22 mouse cellular contexts compared by ENCODE assay signal in genomic region chr15:56498774-56499173, GRCm38 (mm10).
DNase-seq lines count a peak whose midpoint lies in the region; ATAC-seq and TF ChIP-seq lines count a peak whose summit lies in the region.
"Had no signal": no experiment of that assay in that cellular context is flagged by ENCODE, and none has a peak within 500 bp of the region (broad histone marks: within the 10 kb centered on the region; RNA-seq: fewer than 3 reads in every experiment).

No protein-coding gene starts in this region.

- H3K27ac ChIP-seq in embryonic facial prominence, embryonic 14.5 days (replicated peaks; ENCODE audit: low read depth, low read length) = no peak overlapping the region
- no peak overlapping the region for H3K27ac ChIP-seq in embryonic facial prominence, embryonic 10.5 days (replicated peaks)
- H3K27ac ChIP-seq in liver, adult 2 months (replicated peaks; ENCODE audit: insufficient read depth, low read depth, low read length) = no peak overlapping the region
- H3K27ac ChIP-seq in liver, embryonic 11.5 days (ENCODE audit: low read depth, low read length) = no peak overlapping the region
- H3K27ac ChIP-seq: heart, adult 2 months; heart, embryonic 15.5 days; hindbrain, embryonic 13.5 days had no signal

- H3K9me3 ChIP-seq in embryonic facial prominence, embryonic 14.5 days (ENCODE audit: control insufficient read depth, low read length) = no peaks in the 10 kb centered on the region
- H3K9me3 ChIP-seq in embryonic facial prominence, embryonic 10.5 days = no peaks in the 10 kb centered on the region
- no peaks in the 10 kb centered on the region for H3K9me3 ChIP-seq in liver, embryonic 11.5 days (ENCODE audit: control insufficient read depth, low read length)
- H3K9me3 ChIP-seq: G1E; heart, embryonic 15.5 days; hindbrain, embryonic 13.5 days had no signal

- DNase-seq in embryonic facial prominence, embryonic 14.5 days (ENCODE audit: low spot score) = peak; percentile 5
- DNase-seq in embryonic facial prominence, embryonic 10.5 days (ENCODE audit: low spot score) = no peak
- peak; percentile 38 for DNase-seq in liver, adult 2 months (ENCODE audit: extremely low read depth, low read depth, low spot score)
- DNase-seq in liver, embryonic 11.5 days (ENCODE audit: low spot score) = no peak
- peak; percentile 7 for DNase-seq in brain, adult 2 months (ENCODE audit: low read depth, low spot score)
- no peak for DNase-seq in spleen, postnatal 36 days (ENCODE audit: low spot score in 2 of 2)
- DNase-seq: adrenal gland, adult 2 months; adrenal gland, postnatal 25 days; cerebellum, adult 2 months; cerebellum, postnatal 36 days; heart, adult 2 months; heart, postnatal 14 days; kidney, adult 2 months had no signal

- no peak for ATAC-seq in embryonic facial prominence, embryonic 14.5 days (ENCODE audit: low read depth)
- ATAC-seq in liver, embryonic 11.5 days (replicated peaks; ENCODE audit: low FRiP score) = no peak
- ATAC-seq: activated CD4-positive, CD25-positive, alpha-beta regulatory T cell, adult 4 months; CD4-positive, CD25-positive, alpha-beta regulatory T cell, adult 4 months; forebrain, embryonic 16.5 days; intestine, embryonic 16.5 days; Patski had no signal

- H3K4me1 ChIP-seq in embryonic facial prominence, embryonic 14.5 days (ENCODE audit: control insufficient read depth, insufficient read depth, low read length) = peaks cover 9% of the 10 kb centered on the region; the same call in 1 of the 2 replicates
- no peaks in the 10 kb centered on the region for H3K4me1 ChIP-seq in embryonic facial prominence, embryonic 10.5 days
- no peaks in the 10 kb centered on the region for H3K4me1 ChIP-seq in liver, adult 2 months (ENCODE audit: control insufficient read depth, insufficient read depth, low read length)
- no peaks in the 10 kb centered on the region for H3K4me1 ChIP-seq in liver, embryonic 11.5 days (replicated peaks; ENCODE audit: control insufficient read depth, insufficient read depth, low read length)
- H3K4me1 ChIP-seq: heart, embryonic 15.5 days; hindbrain, embryonic 13.5 days had no signal

- TF ChIP-seq POLR2A in liver, adult 2 months (IDR thresholded peaks at IDR 0.05; ENCODE audit: extremely low read depth, insufficient read depth, low read length) = no peak

- no peak overlapping the region for H3K4me2 ChIP-seq in embryonic facial prominence, embryonic 14.5 days (ENCODE audit: low read depth, low read length)
- no peak overlapping the region for H3K4me2 ChIP-seq in liver, embryonic 11.5 days
- H3K4me2 ChIP-seq: heart, embryonic 11.5 days; heart, embryonic 15.5 days; hindbrain, embryonic 13.5 days had no signal

- H3K4me3 ChIP-seq in embryonic facial prominence, embryonic 14.5 days (ENCODE audit: low read depth, low read length) = no peak overlapping the region
- H3K4me3 ChIP-seq in embryonic facial prominence, embryonic 10.5 days = no peak overlapping the region
- H3K4me3 ChIP-seq in liver, adult 2 months (ENCODE audit: insufficient read depth, low read depth, low read length) = no peak overlapping the region
- no peak overlapping the region for H3K4me3 ChIP-seq in liver, embryonic 11.5 days (ENCODE audit: low read depth, low read length)
- H3K4me3 ChIP-seq: heart, adult 2 months; heart, embryonic 15.5 days; hindbrain, embryonic 13.5 days had no signal

- WGBS in embryonic facial prominence, embryonic 14.5 days = 56% methylated on average over 3 of the region's 3 CpGs
- 81% methylated on average over 3 of the region's 3 CpGs for WGBS in embryonic facial prominence, embryonic 10.5 days
- 27% methylated on average over 3 of the region's 3 CpGs for WGBS in liver, adult 2 months
- 69% methylated on average over 3 of the region's 3 CpGs for WGBS in liver, embryonic 11.5 days

- no peaks in the 10 kb centered on the region for H3K79me2 ChIP-seq in liver, adult 2 months (ENCODE audit: control insufficient read depth, insufficient read depth, low read length)

- no peaks in the 10 kb centered on the region for H3K36me3 ChIP-seq in embryonic facial prominence, embryonic 14.5 days (ENCODE audit: control insufficient read depth, insufficient read depth, low read length)
- no peaks in the 10 kb centered on the region for H3K36me3 ChIP-seq in embryonic facial prominence, embryonic 10.5 days (replicated peaks)
- no peaks in the 10 kb centered on the region for H3K36me3 ChIP-seq in liver, adult 2 months (ENCODE audit: control insufficient read depth, insufficient read depth, low read length)
- no peaks in the 10 kb centered on the region for H3K36me3 ChIP-seq in liver, embryonic 11.5 days (ENCODE audit: control insufficient read depth, insufficient read depth, low read length)
- H3K36me3 ChIP-seq: G1E; heart, embryonic 15.5 days; hindbrain, embryonic 13.5 days had no signal

- no peaks in the 10 kb centered on the region for H3K27me3 ChIP-seq in embryonic facial prominence, embryonic 14.5 days (replicated peaks; ENCODE audit: control insufficient read depth, insufficient read depth, low read length)
- no peaks in the 10 kb centered on the region for H3K27me3 ChIP-seq in embryonic facial prominence, embryonic 10.5 days (replicated peaks; ENCODE audit: low read depth, poor library complexity, severe bottlenecking)
- no peaks in the 10 kb centered on the region for H3K27me3 ChIP-seq in liver, adult 2 months (ENCODE audit: control insufficient read depth, insufficient read depth, low read length)
- no peaks in the 10 kb centered on the region for H3K27me3 ChIP-seq in liver, embryonic 11.5 days (replicated peaks; ENCODE audit: control insufficient read depth, insufficient read depth, low read length)
- H3K27me3 ChIP-seq: heart, embryonic 15.5 days; hindbrain, embryonic 13.5 days had no signal

- no peak for TF ChIP-seq CTCF in liver, adult 2 months (IDR thresholded peaks at IDR 0.05; ENCODE audit: low read depth, low read length)

- no peak overlapping the region for H3K9ac ChIP-seq in embryonic facial prominence, embryonic 14.5 days (ENCODE audit: low read depth, low read length)
- no peak overlapping the region for H3K9ac ChIP-seq in liver, adult 2 months (ENCODE audit: low read depth, low read length)
- no peak overlapping the region for H3K9ac ChIP-seq in liver, embryonic 11.5 days (ENCODE audit: low read depth, low read length)
- H3K9ac ChIP-seq: heart, embryonic 15.5 days; hindbrain, embryonic 13.5 days had no signal

Comparison
In these comparisons a context has a peak if more than half of its experiments do, and no peak if none do; other contexts are left out.
1. DNase-seq: peak in embryonic facial prominence, embryonic 14.5 days (single experiment), liver, adult 2 months (single experiment) and brain, adult 2 months (single experiment); none in embryonic facial prominence, embryonic 10.5 days (single experiment), liver, embryonic 11.5 days (single experiment) and spleen, postnatal 36 days (0 of 2).